Mouse (Mus musculus): ENCODE measurements around the gene Acat2.
"Not testable (repeated sequence)": the region's sequence is repeated elsewhere in the genome, so short reads cannot be mapped to it uniquely, and the experiment has no call there.

The Acat2 gene

DNA sequence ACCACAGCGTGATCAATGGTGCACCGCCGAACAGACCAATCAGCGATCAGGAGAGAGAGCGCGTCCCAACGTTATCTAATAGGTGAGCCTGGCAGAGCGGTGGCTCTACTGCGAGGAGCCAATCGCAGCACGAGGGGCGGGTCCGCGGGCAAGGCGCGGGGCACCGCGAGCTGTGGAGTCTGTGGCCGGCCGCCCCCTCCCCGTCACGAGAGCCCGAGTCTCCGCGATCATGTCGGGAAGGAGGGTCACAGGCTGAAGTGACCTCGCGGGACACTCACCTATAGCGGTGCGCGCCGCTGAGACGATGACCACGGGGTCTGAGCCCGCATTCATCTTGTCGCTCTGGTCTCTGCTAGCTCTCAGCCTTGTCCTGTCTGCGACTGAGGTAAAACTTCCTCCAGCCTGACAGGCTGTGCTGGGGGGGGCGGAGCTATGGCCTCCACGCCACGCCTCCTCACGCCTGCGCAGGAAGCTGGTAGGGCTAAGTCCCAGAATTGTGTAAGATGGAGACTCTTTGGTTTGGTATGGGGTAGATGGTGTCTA is at the start of gene Acat2:
Acat2 (minus strand) TSS at position 417 of the 543 bp plus-strand sequence.
- DNase-seq (ENCODE audit: low read depth, low spot score) = peak; percentile 88

DNA sequence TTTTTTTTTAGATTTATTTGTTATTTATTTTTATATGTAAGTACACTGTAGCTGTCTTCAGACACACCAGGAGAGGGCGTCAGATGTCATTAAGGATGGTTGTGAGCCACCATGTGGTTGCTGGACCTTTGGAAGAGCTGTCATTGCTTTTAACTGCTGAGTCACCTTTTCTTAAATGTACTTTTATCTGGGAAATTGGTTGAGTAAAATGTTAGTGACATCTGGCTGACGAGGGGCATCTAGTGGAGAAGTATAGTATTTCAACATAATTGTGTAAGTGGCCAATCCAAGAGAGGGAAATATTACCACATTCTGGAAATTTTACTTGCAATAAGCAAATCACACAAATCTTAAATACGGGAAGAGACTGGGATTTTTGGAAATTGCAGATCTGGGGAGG is 49.3 kb upstream of the Acat2 start:
- DNase-seq (ENCODE audit: low read depth, low spot score) = peak; percentile 70

- DNase-seq (ENCODE audit: low read depth, low spot score) = no peak
These were observed 48.0 kb upstream of the Acat2 start for GRCm38 (mm10) chr17:13008528-13008927.

- DNase-seq (ENCODE audit: low read depth, low spot score) = peak; percentile 92
These were observed 47.3 kb upstream of the Acat2 start for GRCm38 (mm10) chr17:13007730-13008425.

DNA sequence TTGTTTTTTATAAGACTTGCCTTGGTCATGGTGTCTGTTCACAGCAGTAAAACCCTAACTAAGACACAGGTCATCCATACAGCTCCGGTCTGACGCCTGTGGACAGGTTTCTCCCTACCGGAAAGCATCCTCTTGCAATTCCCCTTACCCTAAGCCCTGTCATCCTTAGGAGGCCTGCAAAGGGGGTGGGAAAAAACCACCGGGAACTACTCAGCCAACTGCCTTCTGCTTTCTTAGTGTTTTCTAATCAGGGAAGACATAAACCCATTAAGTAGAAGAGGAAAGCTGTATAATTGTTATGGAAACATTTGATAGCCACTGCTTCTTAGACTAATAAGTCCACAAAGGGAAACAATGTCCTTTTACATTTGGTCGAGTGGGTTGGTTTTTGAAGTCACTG is 46.4 kb upstream of the Acat2 start:
- DNase-seq (ENCODE audit: low read depth, low spot score) = no peak

DNA sequence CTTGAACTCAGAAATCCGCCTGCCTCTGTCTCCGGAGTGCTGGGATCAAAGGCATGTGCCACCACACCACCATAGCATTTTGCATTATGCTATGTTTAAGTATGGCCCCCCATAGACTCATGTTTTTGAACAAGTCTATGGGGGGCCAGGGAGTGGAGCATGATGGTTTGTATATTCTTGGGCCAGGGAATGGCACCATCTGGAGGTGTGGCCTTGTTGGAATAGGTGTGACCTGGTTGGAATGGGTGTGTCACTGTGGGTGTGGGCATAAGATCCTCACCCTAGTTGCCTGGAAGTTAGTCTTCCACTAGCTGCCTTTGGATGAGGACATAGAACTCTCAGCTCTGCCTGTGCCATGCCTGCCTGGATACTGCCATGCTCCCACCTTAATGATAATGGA is 46.0 kb upstream of the Acat2 start, which contains the start of gene Sod2:
Sod2 (plus strand) TSS at position 301 of the 400 bp plus-strand sequence.
- DNase-seq (ENCODE audit: low read depth, low spot score) = not testable (repeated sequence)

- DNase-seq (ENCODE audit: low read depth, low spot score) = not testable (repeated sequence)
These were observed 43.9 kb upstream of the Acat2 start for GRCm38 (mm10) chr17:13004436-13004835.

- not testable (repeated sequence) for DNase-seq (ENCODE audit: low read depth, low spot score)
These were observed 41.7 kb upstream of the Acat2 start for GRCm38 (mm10) chr17:13002243-13002642.

GRCm38 (mm10) chr17:12999069-12999468 is 38.5 kb upstream of the Acat2 start:
- no peak for DNase-seq (ENCODE audit: low read depth, low spot score)

- no peak for DNase-seq (ENCODE audit: low read depth, low spot score)
These were observed 37.3 kb upstream of the Acat2 start for GRCm38 (mm10) chr17:12997890-12998289.

DNA sequence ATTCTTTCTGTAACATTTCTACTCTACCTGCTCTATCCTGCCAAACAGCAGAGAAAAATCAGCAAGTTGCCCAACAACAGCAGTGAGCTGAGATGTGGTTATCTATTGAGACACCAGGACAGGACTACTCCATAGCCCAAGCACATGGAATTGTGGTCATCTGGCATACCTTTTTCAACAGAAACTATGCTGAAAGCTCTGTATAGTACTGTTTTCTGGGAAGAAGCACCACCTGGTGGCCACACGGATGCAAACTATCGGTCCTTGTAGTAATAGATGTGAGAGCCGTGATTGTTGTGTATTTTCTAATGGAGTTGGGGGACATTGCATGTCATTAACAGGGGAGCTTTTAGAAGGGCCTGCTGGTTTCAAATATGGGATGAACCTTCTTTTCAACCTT is 35.8 kb upstream of the Acat2 start:
- no peak for DNase-seq (ENCODE audit: low read depth, low spot score)

- no peak for DNase-seq (ENCODE audit: low read depth, low spot score)
These were observed 33.5 kb upstream of the Acat2 start, which contains the start of gene Wtap for GRCm38 (mm10) chr17:12994069-12994468. Wtap (minus strand) TSS chr17:12994169.

- DNase-seq (ENCODE audit: low read depth, low spot score) = peak; percentile 71
These were observed 32.0 kb upstream of the Acat2 start for GRCm38 (mm10) chr17:12992470-12992991.

- peak; percentile 72 for DNase-seq (ENCODE audit: low read depth, low spot score)
These were observed 31.2 kb upstream of the Acat2 start for GRCm38 (mm10) chr17:12991635-12992358.

DNA sequence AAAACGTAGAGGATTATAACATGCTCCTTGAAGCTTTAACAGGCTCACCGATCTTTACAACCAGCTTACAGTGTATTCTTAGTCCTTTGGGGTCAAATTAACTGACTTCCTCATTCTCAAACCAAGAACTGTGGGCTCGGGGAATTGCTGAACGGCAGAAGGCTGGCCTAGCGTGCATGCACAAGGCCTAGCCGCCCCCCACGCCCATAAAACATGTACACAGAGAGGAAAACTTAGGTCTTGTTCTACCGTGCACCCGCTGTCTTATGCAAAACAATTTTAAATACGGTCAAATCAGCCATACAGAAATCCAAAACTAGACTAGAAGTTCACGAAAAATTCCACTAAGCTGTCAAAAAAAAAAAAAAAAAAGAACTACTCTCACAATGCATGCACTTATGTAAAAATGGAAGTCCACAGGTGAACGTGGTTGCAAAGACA is 30.7 kb upstream of the Acat2 start:
- DNase-seq (ENCODE audit: low read depth, low spot score) = peak; percentile 25

GRCm38 (mm10) chr17:12990567-12991145 is 30.1 kb upstream of the Acat2 start:
- DNase-seq (ENCODE audit: low read depth, low spot score) = peak; percentile 12

- not testable (repeated sequence) for DNase-seq (ENCODE audit: low read depth, low spot score)
These were observed 27.5 kb upstream of the Acat2 start for GRCm38 (mm10) chr17:12988096-12988495.

GRCm38 (mm10) chr17:12983988-12984387 is 23.4 kb upstream of the Acat2 start:
- no peak for DNase-seq (ENCODE audit: low read depth, low spot score)

DNA sequence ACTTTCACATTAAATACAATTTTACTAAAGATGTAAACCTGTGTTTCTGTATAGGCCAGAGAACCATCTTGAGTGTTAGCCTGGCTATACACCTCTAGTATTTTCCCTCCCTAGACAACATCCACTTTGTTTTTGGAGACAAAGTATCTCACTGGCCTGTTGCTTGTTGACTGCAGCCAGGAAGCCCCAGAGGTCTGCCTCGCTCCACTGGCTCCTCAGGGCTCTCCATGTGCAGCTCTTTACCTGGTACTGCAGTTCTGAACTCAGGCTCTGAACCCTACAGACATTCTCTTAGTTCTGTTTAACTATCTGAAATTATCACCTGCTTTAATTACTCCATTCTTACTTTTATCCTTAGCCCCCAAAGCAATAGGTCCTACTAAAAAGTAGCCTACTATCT is 18.0 kb upstream of the Acat2 start:
- no peak for DNase-seq (ENCODE audit: low read depth, low spot score)

DNA sequence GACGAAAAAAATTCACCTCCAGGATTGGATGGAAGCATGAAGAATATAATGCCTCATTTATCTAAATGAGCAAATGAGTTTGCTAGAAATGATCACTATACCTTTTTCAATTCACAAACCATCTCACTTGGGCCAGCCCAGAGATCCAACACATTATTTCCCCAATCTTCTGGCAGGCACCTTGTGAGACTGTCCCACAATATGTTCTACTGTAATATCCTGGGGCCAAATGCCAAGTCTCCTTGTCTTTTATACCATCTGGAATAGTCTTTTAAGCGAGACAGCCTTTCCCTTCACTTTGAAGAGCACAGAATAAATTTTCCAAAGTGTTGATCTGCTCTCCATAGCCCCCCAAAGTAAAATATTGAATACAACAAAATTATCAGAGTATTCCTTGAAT is 13.3 kb upstream of the Acat2 start:
- no peak for DNase-seq (ENCODE audit: low read depth, low spot score)

- no peak for DNase-seq (ENCODE audit: low read depth, low spot score)
These were observed 6.6 kb upstream of the Acat2 start for GRCm38 (mm10) chr17:12967173-12967572.

GRCm38 (mm10) chr17:12963476-12963875 is 2.9 kb upstream of the Acat2 start:
- no peak for DNase-seq (ENCODE audit: low read depth, low spot score)

Measured in c-Kit-negative CD71-positive TER-119-positive erythroid progenitor cells, embryonic 14.5 days (primary cell).